Mouse (Mus musculus) layer of hippocampus, postnatal 36 days (tissue): ENCODE measurements around the gene Zkscan16. TPM values are rescaled to one million over a fixed set of nuclear protein-coding genes. Genes with fewer than 3 reads are reported as not detected.

Source experiments
- DNase-seq, 2 experiments: peaks; one replicate each; pipeline ENCODE4 v3.0.0; 2022
- total RNA-seq, 2 experiments: library from RNA; stranded (reverse); gene quantifications; 2 replicates each; pipeline ENCODE4 v1.2.3; 2021

The Zkscan16 gene
- total RNA-seq, 2 experiments from 2014 or later, result 43.7 to 45.2 TPM

GRCm38 (mm10) chr4:59002948-59003805 lies 59.7 kb downstream of the Zkscan16 start, which contains the start of gene Gm20503:
Gene Gm20503, plus strand, starts transcription at chr4:59003210.
- peak; percentile 91 to 92 for DNase-seq

- no peak for DNase-seq
Measured at GRCm38 (mm10) chr4:59003806-59004200, 60.4 kb downstream of the Zkscan16 start.

- no peak for DNase-seq
Measured at GRCm38 (mm10) chr4:59006211-59006610, 62.8 kb downstream of the Zkscan16 start.

GRCm38 (mm10) chr4:59007016-59007415 lies 63.6 kb downstream of the Zkscan16 start:
- DNase-seq, result no peak

Other genes starting within 250 kb of the Zkscan16 start
- under 1 TPM; 0.32 to 0.35 TPM for gene Olfr267, start 155.9 kb upstream of the Zkscan16 start, total RNA-seq
- 100 to 1,000 TPM; 120 to 127 TPM for gene Ecpas, start 30.9 kb upstream of the Zkscan16 start, total RNA-seq
- 1 to 10 TPM; 3.6 to 4.2 TPM for gene Ptgr1, start 43.5 kb downstream of the Zkscan16 start, total RNA-seq
- gene Dnajc25, start 51.4 kb downstream of the Zkscan16 start, total RNA-seq, result 1 to 10 TPM; 4.4 to 6.6 TPM
- gene Gm20503, start 59.6 kb downstream of the Zkscan16 start, total RNA-seq, result 1 to 10 TPM; 1.1 to 2.8 TPM
- 100 to 1,000 TPM in 1 of 2 experiments, 10 to 100 TPM in 1; 95.6 to 105 TPM for gene Gng10, start 91.5 kb downstream of the Zkscan16 start, total RNA-seq
- gene AI481877, start 195.4 kb downstream of the Zkscan16 start, total RNA-seq, result not detected
- 10 to 100 TPM; 67.3 to 75.2 TPM for gene Ugcg, start 245.6 kb downstream of the Zkscan16 start, total RNA-seq